In genomic region chr14:11962561-11962960, GRCm38 (mm10) we compare ENCODE assay signal across 18 mouse cellular contexts.
"Had no signal": no experiment of that assay in that cellular context is flagged by ENCODE, and none has a peak within 500 bp of the region (broad histone marks: within the 10 kb centered on the region; RNA-seq: fewer than 3 reads in every experiment).

No protein-coding gene starts in this region.

- H3K9ac ChIP-seq: lung, embryonic 14.5 days; midbrain, embryonic 12.5 days; neural tube, embryonic 13.5 days; neural tube, embryonic 15.5 days had no signal

- H3K36me3 ChIP-seq: midbrain, embryonic 12.5 days; neural tube, embryonic 13.5 days; neural tube, embryonic 15.5 days had no signal

- H3K9me3 ChIP-seq: midbrain, embryonic 10.5 days; midbrain, embryonic 12.5 days; neural tube, embryonic 13.5 days; neural tube, embryonic 15.5 days had no signal

- DNase-seq: lung, adult 18-20 months; lung, embryonic 14.5 days; lung, postnatal 10 days; lung, postnatal 4 days; midbrain, embryonic 14.5 days; retina, postnatal 1 day; right cerebral cortex, adult 18-20 months; right cerebral cortex, postnatal 25 days; right cerebral cortex, postnatal 4 days; spleen, adult 18-20 months; thymus, adult 18-20 months; thymus, postnatal 14 days; thymus, postnatal 4 days had no signal

- H3K4me3 ChIP-seq: midbrain, embryonic 10.5 days; midbrain, embryonic 12.5 days; myocyte; neural tube, embryonic 13.5 days; neural tube, embryonic 15.5 days had no signal

- H3K27me3 ChIP-seq: midbrain, embryonic 12.5 days; neural tube, embryonic 15.5 days had no signal

- H3K27ac ChIP-seq: midbrain, embryonic 10.5 days; midbrain, embryonic 12.5 days; neural tube, embryonic 13.5 days; neural tube, embryonic 15.5 days had no signal
